Mouse (Mus musculus) embryonic facial prominence, embryonic 14.5 days (tissue): Measurements from ENCODE around the gene Xpo6. TPM values are rescaled to one million over a fixed set of nuclear protein-coding genes. Genes with fewer than 3 reads are reported as not detected.

ENCODE experiments used
- ATAC-seq: fragments of 200-750 bp; cut with Nextera tagmentation; 2 replicates; pipeline ENCODE4 v1.8.0; 2017; ENCODE audit warnings: low read depth, moderate number of reproducible peaks, moderate TSS enrichment
- DNase-seq: peaks from one replicate; pipeline ENCODE4 v3.0.0-alpha.2; 2015; ENCODE audit warnings: low spot score
- H3K27ac ChIP-seq: fragments of 300-500 bp; sonication (generic); replicated peaks from 2 replicates; pipeline ENCODE4 v1.5.1; 2014; ENCODE audit warnings: low read depth, mild to moderate bottlenecking, low read length, moderate library complexity
- H3K27me3 ChIP-seq: fragments of 300-500 bp; sonication (generic); replicated peaks from 2 replicates; pipeline ENCODE4 v1.6.1; 2014; ENCODE audit warnings: low read length; ENCODE audit not compliant: control insufficient read depth, insufficient read depth
- H3K36me3 ChIP-seq: fragments of 300-500 bp; sonication (generic); 2 replicates; pipeline ENCODE4 v1.6.1; 2014; ENCODE audit warnings: low read length, mixed read lengths; ENCODE audit not compliant: control insufficient read depth, insufficient read depth
- H3K4me1 ChIP-seq: fragments of 300-500 bp; sonication (generic); 2 replicates; pipeline ENCODE4 v1.6.1; 2014; ENCODE audit warnings: antibody characterized with exemption, low read length; ENCODE audit not compliant: control insufficient read depth, insufficient read depth
- H3K4me2 ChIP-seq: fragments of 300-500 bp; sonication (generic); 2 replicates; pipeline ENCODE4 v1.6.1; 2014; ENCODE audit warnings: low read depth, mild to moderate bottlenecking, low read length, moderate library complexity, mixed read lengths
- H3K4me3 ChIP-seq: fragments of 300-500 bp; sonication (generic); 2 replicates; pipeline ENCODE4 v1.5.1; 2014; ENCODE audit warnings: low read depth, mild to moderate bottlenecking, low read length
- H3K9ac ChIP-seq: fragments of 300-500 bp; sonication (generic); 2 replicates; pipeline ENCODE4 v1.6.1; 2014; ENCODE audit warnings: low read depth, mild to moderate bottlenecking, low read length, moderate library complexity, mixed read lengths
- H3K9me3 ChIP-seq: fragments of 300-500 bp; sonication (generic); 2 replicates; pipeline ENCODE4 v1.6.1; 2016; ENCODE audit warnings: low read length; ENCODE audit not compliant: control insufficient read depth
- WGBS: fragments of 180-500 bp; shearing (Covaris S2); extraction: QIAGEN DNeasy Blood & Tissue Kit; methylation state at CpG from one replicate; pipeline ENCODE4 v1.1.7; 2014; 5-methylcytosine and 5-hydroxymethylcytosine counted together
- polyA plus RNA-seq: library from polyadenylated mRNA; unstranded; fragments of >200 nt; fragmentation: Nextera tagmentation; extraction: Ambion mirVana; gene quantifications from 2 replicates; pipeline ENCODE4 v1.2.1, GENCODE M21; 2014

The Xpo6 gene
- polyA plus RNA-seq, 1 experiment from 2014 or later, result 54.3 TPM

DNA sequence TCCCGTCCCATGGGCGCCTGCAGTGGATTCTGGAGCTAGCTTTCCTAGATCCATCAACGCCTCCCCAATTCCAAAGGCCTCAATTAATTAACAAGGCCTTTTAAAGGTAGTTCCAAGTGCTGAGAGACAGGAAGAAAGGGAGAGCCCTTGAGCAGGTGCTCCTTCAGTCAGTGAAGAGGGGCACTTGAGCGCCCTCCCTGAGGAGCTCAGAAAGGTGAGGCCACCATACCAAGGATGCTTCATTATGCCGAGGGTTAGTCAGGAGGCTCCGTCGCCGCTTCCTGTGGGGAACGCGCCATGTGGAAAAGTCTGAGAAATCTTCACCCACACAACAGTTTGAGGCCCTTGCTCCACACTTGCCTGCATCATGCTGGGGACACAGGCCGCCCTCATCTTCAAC is 99.9 kb downstream of the Xpo6 start:
- Histone ChIP-seq H3K27ac (no peak overlapping the region), H3K9ac (no peak overlapping the region), H3K9me3 (no peaks in the 10 kb centered on the region), H3K4me2 (no peak overlapping the region), H3K4me3 (no peak overlapping the region), H3K4me1 (no peaks in the 10 kb centered on the region), H3K36me3 (peaks cover 74% of the 10 kb centered on the region), H3K27me3 (no peaks in the 10 kb centered on the region)
- WGBS, result 95% methylated on average over 11 of the region's 11 CpGs
- DNase-seq, result no peak
- no peak for ATAC-seq

DNA sequence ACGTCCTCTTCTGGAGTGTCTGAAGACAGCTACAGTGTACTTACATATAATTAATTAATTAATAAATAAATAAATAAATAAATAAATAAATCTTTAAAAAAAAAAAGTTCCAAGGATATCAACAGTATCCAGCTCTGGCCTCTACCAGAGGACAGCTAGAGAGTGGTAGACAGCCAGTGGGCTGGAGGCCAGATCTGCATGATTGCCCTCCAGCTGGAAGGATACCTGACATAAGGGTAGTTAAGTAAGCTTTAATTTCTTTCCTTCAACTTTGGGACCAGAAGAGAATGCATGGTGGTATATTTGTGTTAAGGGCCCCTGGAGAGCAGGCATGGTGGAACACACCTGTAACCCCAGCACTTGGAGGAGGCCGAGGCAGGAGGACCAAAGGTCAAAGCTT is 100.5 kb downstream of the Xpo6 start:
- Histone ChIP-seq H3K9ac (no peak overlapping the region), H3K27me3 (no peaks in the 10 kb centered on the region), H3K36me3 (peaks cover 70% of the 10 kb centered on the region), H3K27ac (no peak overlapping the region), H3K4me3 (no peak overlapping the region), H3K4me1 (no peaks in the 10 kb centered on the region), H3K4me2 (no peak overlapping the region), H3K9me3 (no peaks in the 10 kb centered on the region)
- DNase-seq (no peak), ATAC-seq (no peak)
- WGBS, result 90% methylated on average over 2 of the region's 2 CpGs

DNA sequence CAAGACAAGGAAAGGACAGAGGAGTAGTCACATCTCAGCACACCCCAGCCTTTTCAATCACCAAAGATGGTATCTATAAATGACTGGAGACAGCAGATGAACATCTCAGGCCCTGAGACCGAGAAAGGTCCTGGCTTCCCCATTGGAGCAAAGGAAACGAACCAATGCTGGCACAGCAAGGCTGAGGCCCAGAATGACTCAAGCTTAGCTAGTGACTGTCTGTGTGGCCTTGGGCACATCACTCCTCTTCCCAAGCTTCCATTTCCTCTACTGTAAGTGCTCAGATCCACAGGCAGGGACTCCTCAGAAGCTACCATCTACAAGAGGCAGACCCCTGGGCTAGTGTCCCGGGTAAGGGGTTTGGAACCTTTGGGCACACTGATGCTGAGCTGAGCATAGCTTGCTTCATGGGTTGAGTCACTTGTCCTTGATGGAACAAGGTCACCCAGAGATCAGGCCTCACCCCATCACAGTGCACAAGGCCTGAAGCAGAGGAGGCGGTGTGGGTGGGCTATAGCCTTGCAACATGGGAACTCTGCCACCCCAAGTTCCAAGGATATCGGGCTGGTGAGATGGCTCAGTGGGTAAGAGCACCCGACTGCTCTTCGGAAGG is 101.0 kb downstream of the Xpo6 start:
- ATAC-seq (no peak), DNase-seq (no peak)
- Histone ChIP-seq H3K9ac (no peak overlapping the region), H3K27me3 (no peaks in the 10 kb centered on the region), H3K27ac (no peak overlapping the region), H3K4me1 (no peaks in the 10 kb centered on the region), H3K9me3 (no peaks in the 10 kb centered on the region), H3K36me3 (peaks cover 64% of the 10 kb centered on the region), H3K4me2 (no peak overlapping the region), H3K4me3 (no peak overlapping the region)
- WGBS, result 93% methylated on average over 7 of the region's 7 CpGs

DNA sequence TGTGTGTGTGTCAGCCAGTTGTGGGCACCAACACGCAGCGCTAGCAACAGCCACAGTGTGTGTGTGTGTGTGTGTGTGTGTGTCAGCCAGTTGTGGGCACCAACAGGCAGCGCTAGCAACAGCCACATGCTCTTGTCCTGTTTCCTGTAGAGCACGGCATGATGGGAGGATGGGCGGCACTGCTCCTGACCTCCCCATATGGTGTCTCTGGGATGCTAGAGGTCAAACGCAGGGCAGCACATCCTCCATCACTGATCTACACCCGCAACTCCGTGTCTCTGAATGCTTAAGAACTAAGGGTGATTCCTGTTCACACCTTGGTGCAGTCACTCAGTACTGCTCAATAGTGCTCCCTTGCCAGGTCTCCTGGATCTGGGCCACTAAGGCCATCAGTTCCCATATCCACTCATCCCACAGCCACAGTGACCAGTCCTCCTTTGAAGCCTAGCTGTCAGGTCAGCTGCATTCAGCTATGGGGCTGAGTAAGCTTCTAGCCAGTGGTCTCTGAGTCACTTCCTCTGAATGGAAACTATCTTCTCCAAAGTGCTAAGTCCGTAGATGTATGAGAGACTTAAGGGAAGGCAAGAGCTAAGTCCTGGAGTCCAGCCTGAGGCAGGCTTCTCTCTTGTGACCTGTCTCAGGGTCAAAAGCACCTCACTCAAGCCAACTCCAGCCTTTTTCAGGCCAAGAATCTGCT is 102.9 kb downstream of the Xpo6 start:
- ATAC-seq, result no peak
- H3K4me1 ChIP-seq, result no peaks in the 10 kb centered on the region
- WGBS, result 70% methylated on average over 7 of the region's 9 CpGs
- peaks cover 47% of the 10 kb centered on the region for H3K36me3 ChIP-seq
- no peaks in the 10 kb centered on the region for H3K9me3 ChIP-seq
- no peak overlapping the region for H3K9ac ChIP-seq
- no peak for DNase-seq
- H3K4me3 ChIP-seq, result no peak overlapping the region
- H3K27ac ChIP-seq, result no peak overlapping the region
- no peak overlapping the region for H3K4me2 ChIP-seq
- H3K27me3 ChIP-seq, result no peaks in the 10 kb centered on the region

DNA sequence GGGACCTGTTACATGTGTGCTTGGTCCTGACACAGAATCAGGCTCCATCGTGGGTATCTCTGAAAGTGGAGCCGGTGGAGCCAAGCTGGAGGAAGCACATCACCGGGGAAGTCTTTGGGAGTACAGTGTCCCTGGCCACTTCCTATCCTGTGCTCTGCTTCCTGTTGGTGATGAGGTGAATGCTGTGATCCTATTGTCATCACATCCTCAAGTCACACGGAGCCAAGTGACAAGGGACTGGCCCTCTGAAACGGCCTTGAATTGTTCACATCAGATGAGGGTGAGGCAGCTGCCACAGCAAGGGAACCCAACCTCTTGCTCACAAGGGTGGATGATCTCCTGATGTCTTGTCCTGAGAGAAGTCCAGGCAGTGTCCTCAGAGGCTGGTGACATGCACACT is 103.7 kb downstream of the Xpo6 start:
- no peaks in the 10 kb centered on the region for H3K4me1 ChIP-seq
- ATAC-seq (no peak), DNase-seq (no peak)
- H3K36me3 ChIP-seq, result peaks cover 39% of the 10 kb centered on the region; the same call in 1 of the 2 replicates
- H3K27me3 ChIP-seq, result no peaks in the 10 kb centered on the region
- H3K9me3 ChIP-seq, result no peaks in the 10 kb centered on the region
- no peak overlapping the region for H3K27ac ChIP-seq
- no peak overlapping the region for H3K4me2 ChIP-seq
- WGBS, result 82% methylated on average over 5 of the region's 5 CpGs
- no peak overlapping the region for H3K9ac ChIP-seq
- no peak overlapping the region for H3K4me3 ChIP-seq

DNA sequence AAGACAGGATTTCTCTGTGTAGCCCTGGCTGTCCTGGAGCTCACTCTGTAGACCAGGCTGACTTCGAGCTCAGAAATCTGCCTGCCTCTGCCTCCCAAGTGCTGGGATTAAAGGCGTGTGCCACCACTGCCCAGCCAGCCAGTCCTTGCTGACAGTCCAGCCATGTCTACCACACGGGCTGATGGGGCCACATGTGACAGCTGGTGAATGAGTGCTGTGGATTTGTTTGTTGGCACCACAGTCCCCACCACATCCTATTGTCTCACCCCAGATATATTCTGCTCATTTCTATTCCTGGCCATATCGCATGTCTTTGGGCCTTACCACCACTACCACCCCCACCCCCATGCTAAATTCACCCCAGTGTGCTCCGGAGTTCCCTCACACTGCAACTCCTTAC is 105.6 kb downstream of the Xpo6 start:
- H3K4me2 ChIP-seq, result no peak overlapping the region
- ATAC-seq, result no peak
- no peaks in the 10 kb centered on the region for H3K27me3 ChIP-seq
- no peak overlapping the region for H3K27ac ChIP-seq
- DNase-seq, result no peak
- no peak overlapping the region for H3K4me3 ChIP-seq
- no peaks in the 10 kb centered on the region for H3K4me1 ChIP-seq
- WGBS, result 93% methylated on average over 5 of the region's 5 CpGs
- H3K9ac ChIP-seq, result no peak overlapping the region
- peaks cover 4% of the 10 kb centered on the region; the same call in 1 of the 2 replicates for H3K9me3 ChIP-seq
- H3K36me3 ChIP-seq, result peaks cover 20% of the 10 kb centered on the region; the same call in 1 of the 2 replicates

DNA sequence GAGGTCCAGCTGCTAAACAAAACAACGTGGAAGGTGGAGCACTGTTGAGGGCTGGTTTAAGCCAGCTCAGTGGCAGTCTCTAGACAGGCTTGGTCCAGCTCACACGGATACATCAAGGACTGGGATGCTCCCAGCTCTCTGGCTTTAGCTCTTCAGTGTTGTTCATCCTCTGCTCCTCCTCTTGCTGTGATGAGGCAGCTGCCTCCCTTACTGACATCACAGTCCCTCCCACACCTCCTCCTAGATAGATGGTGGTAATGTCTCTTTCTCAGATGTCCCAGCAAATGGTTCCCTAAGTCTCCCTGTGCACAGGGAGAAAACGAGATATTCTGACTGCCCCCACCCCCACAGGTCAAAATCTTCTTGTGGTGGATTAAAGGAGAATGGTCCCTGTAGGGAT is 107.1 kb downstream of the Xpo6 start:
- no peak overlapping the region for H3K27ac ChIP-seq
- peaks cover 9% of the 10 kb centered on the region; the same call in 1 of the 2 replicates for H3K36me3 ChIP-seq
- H3K9me3 ChIP-seq, result peaks cover 4% of the 10 kb centered on the region; the same call in 1 of the 2 replicates
- H3K4me1 ChIP-seq, result no peaks in the 10 kb centered on the region
- H3K4me2 ChIP-seq, result no peak overlapping the region
- WGBS, result 44% methylated on average over 3 of the region's 3 CpGs
- H3K27me3 ChIP-seq, result no peaks in the 10 kb centered on the region
- no peak overlapping the region for H3K9ac ChIP-seq
- no peak overlapping the region for H3K4me3 ChIP-seq
- ATAC-seq, result no peak
- DNase-seq, result no peak

DNA sequence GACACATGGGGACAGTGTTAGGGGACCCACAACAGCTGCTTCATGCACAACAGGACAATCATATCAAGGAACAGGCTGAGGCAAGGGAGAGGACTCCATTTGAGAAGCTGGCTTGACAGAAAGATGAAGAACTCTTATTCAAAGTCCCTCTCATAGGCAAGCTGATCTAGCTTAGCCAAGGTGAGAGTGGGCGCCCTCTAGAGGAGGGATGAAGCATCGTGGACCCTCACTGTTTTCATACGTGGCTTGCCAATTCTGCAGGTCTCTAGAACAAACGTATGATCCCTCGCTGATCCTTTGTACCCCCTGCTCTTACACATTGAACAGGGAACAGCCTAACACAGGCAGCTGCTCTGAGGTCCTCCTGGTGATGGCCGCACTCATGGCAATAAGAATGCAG is 110.5 kb downstream of the Xpo6 start:
- Histone ChIP-seq H3K4me3 (no peak overlapping the region), H3K27me3 (peaks cover 6% of the 10 kb centered on the region; the same call in 1 of the 2 replicates), H3K36me3 (no peaks in the 10 kb centered on the region), H3K4me1 (no peaks in the 10 kb centered on the region), H3K9me3 (peaks cover 4% of the 10 kb centered on the region; the same call in 1 of the 2 replicates), H3K27ac (no peak overlapping the region), H3K9ac (no peak overlapping the region), H3K4me2 (no peak overlapping the region)
- 19% methylated on average over 6 of the region's 6 CpGs for WGBS
- ATAC-seq (no peak), DNase-seq (peak; percentile 80)

DNA sequence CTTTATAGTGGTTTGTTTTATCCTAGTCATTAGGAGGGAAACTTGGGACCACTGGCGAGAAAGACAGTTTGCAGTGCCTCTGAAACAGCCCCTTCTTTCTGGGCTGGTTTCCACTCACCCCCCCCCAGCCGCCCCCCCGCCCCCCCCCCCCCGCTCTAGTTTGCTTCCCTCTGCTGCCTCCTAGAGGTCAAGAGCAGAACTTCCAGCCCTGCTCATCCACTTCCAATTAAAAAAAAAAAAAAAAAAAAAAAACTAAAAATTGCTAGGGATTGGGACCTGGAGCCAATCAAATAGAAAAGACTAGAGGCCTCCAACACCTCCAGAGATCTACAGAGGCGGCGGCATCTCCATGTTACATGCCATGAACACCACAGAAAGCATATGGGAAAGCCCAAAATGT is 112.1 kb downstream of the Xpo6 start:
- Histone ChIP-seq H3K27ac (no peak overlapping the region), H3K4me2 (no peak overlapping the region), H3K27me3 (peaks cover 21% of the 10 kb centered on the region), H3K9me3 (peaks cover 4% of the 10 kb centered on the region; the same call in 1 of the 2 replicates), H3K36me3 (no peaks in the 10 kb centered on the region), H3K9ac (no peak overlapping the region), H3K4me1 (no peaks in the 10 kb centered on the region), H3K4me3 (no peak overlapping the region)
- DNase-seq (no peak), ATAC-seq (no peak)
- 18% methylated on average over 6 of the region's 6 CpGs for WGBS
